Comparison of ENCODE assay signal across 9 mouse cellular contexts in genomic region chr5:111958226-111958625, GRCm38 (mm10).
DNase-seq lines count a peak whose midpoint lies in the region; ATAC-seq lines count a peak whose summit lies in the region.
"Had no signal": no experiment of that assay in that cellular context is flagged by ENCODE, and none has a peak within 500 bp of the region (broad histone marks: within the 10 kb centered on the region; RNA-seq: fewer than 3 reads in every experiment).

No protein-coding gene starts in this region.

- peak; percentile 88 for ATAC-seq in neural tube, embryonic 13.5 days (ENCODE audit: low read depth)
- no peak for ATAC-seq in CD4-positive, CD25-positive, alpha-beta regulatory T cell, adult 4 months
- ATAC-seq in liver, embryonic 11.5 days (replicated peaks; ENCODE audit: low FRiP score) = no peak

- no peak overlapping the region for H3K9ac ChIP-seq in neural tube, embryonic 13.5 days
- H3K9ac ChIP-seq in liver, embryonic 11.5 days (ENCODE audit: low read depth, low read length) = no peak overlapping the region

- 67% methylated on average over 17 of the region's 17 CpGs for WGBS in limb, embryonic 10.5 days
- 12% methylated on average over 17 of the region's 17 CpGs for WGBS in neural tube, embryonic 13.5 days
- WGBS in liver, embryonic 11.5 days = 65% methylated on average over 17 of the region's 17 CpGs

- H3K27me3 ChIP-seq in limb, embryonic 10.5 days (ENCODE audit: low read depth, poor library complexity, severe bottlenecking) = peaks cover 31% of the 10 kb centered on the region
- H3K27me3 ChIP-seq in neural tube, embryonic 13.5 days = peaks cover 35% of the 10 kb centered on the region
- H3K27me3 ChIP-seq in liver, embryonic 11.5 days (replicated peaks; ENCODE audit: control insufficient read depth, insufficient read depth, low read length) = no peaks in the 10 kb centered on the region
- H3K27me3 ChIP-seq: megakaryocyte, embryonic 14.5 days had no signal

- no peak overlapping the region for H3K4me3 ChIP-seq in limb, embryonic 10.5 days
- H3K4me3 ChIP-seq in neural tube, embryonic 13.5 days = no peak overlapping the region
- no peak overlapping the region for H3K4me3 ChIP-seq in liver, embryonic 11.5 days (ENCODE audit: low read depth, low read length)
- H3K4me3 ChIP-seq: megakaryocyte, embryonic 14.5 days had no signal

- intact Hi-C loops in heart, postnatal 14 days (cut with DNase I) = no loop called here

- no peak overlapping the region for H3K27ac ChIP-seq in limb, embryonic 10.5 days
- 0 out of 2 replicates have a peak overlapping the region, but pooled peaks have one; percentile 5 for H3K27ac ChIP-seq in neural tube, embryonic 13.5 days (replicated peaks)
- H3K27ac ChIP-seq in liver, embryonic 11.5 days (ENCODE audit: low read depth, low read length) = no peak overlapping the region

- no peaks in the 10 kb centered on the region for H3K36me3 ChIP-seq in limb, embryonic 10.5 days
- no peaks in the 10 kb centered on the region for H3K36me3 ChIP-seq in neural tube, embryonic 13.5 days
- no peaks in the 10 kb centered on the region for H3K36me3 ChIP-seq in liver, embryonic 11.5 days (ENCODE audit: control insufficient read depth, insufficient read depth, low read length)

- no peaks in the 10 kb centered on the region for H3K9me3 ChIP-seq in limb, embryonic 10.5 days (replicated peaks)
- no peaks in the 10 kb centered on the region for H3K9me3 ChIP-seq in neural tube, embryonic 13.5 days
- no peaks in the 10 kb centered on the region for H3K9me3 ChIP-seq in liver, embryonic 11.5 days (ENCODE audit: control insufficient read depth, low read length)
- H3K9me3 ChIP-seq: megakaryocyte, embryonic 14.5 days had no signal

- H3K4me2 ChIP-seq in neural tube, embryonic 13.5 days = peak overlapping the region; percentile 44
- no peak overlapping the region for H3K4me2 ChIP-seq in liver, embryonic 11.5 days

- peak; percentile 29 for DNase-seq in gastrocnemius, postnatal 10 days
- DNase-seq in gastrocnemius, adult 8-10 months (ENCODE audit: low spot score in 2 of 2) = no peak
- DNase-seq in cerebellum, postnatal 36 days = peak; percentile 33 to 39
- peak; percentile 25 to 42 for DNase-seq in heart, postnatal 14 days
- peak; percentile 33 for DNase-seq in limb, embryonic 10.5 days (ENCODE audit: low spot score)
- DNase-seq in liver, embryonic 11.5 days (ENCODE audit: low spot score) = no peak

- peaks cover 3% of the 10 kb centered on the region; the same call in 1 of the 2 replicates for H3K4me1 ChIP-seq in limb, embryonic 10.5 days
- H3K4me1 ChIP-seq in neural tube, embryonic 13.5 days (replicated peaks) = peaks cover 19% of the 10 kb centered on the region
- no peaks in the 10 kb centered on the region for H3K4me1 ChIP-seq in liver, embryonic 11.5 days (replicated peaks; ENCODE audit: control insufficient read depth, insufficient read depth, low read length)
- H3K4me1 ChIP-seq: megakaryocyte, embryonic 14.5 days had no signal

Comparison
In these comparisons a context has a peak if more than half of its experiments do, and no peak if none do; other contexts are left out.
1. DNase-seq: peak in gastrocnemius, postnatal 10 days (single experiment), cerebellum, postnatal 36 days (2 of 2), heart, postnatal 14 days (2 of 2) and limb, embryonic 10.5 days (single experiment); none in gastrocnemius, adult 8-10 months (0 of 2) and liver, embryonic 11.5 days (single experiment).